Mouse (Mus musculus): ENCODE results near the gene Ccdc9b. TPM values are rescaled to one million over a fixed set of nuclear protein-coding genes. Genes with fewer than 3 reads are reported as not detected.

Gene Ccdc9b
- polyA plus RNA-seq, 1 experiment, result 9.3 TPM

DNA sequence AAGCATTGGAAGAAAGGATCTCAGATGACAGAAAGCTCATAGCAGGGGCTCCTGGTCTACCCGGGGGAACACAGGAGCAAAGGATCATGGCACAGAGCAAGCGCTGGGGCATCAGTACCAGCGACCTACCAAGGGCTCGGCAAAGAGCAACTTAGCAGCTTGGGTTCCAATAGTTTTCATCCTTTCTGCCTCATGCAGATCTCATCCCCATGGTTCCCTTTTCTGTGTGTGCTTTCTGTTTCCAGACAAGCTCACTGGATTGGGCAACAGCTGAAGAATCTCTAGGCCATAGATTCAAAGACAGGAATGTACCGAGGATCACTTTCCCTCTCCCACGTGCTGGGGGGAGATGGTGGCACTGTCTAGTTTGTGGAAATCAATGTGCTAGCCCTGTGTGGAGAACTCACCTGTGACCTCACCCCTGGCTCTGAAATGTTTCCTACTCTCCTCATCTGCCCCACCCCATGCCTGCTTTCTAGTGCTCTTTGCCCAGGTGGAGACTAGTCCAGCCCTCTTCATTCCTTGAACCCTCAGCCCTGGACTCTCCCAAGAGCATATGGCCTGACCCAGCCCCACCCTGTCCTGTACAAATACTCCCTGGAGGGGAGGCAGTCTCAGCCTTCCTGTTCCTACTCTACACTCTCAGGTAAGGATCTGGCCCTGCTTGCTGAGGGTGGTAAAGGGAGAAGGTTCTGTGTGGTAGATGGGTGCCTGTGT lies 9.9 kb upstream of the Ccdc9b start, which contains the start of gene Phgr1:
Phgr1 (plus strand) TSS at position 612 of the 717 bp plus-strand sequence.
- no peak within 1 kb of the TSS for H3ac ChIP-seq (ENCODE audit: control insufficient read depth, insufficient read length, low read depth)
- TF ChIP-seq MYOD1 (IDR thresholded peaks at IDR 0.05; ENCODE audit: control insufficient read depth, insufficient read length, low read depth), result no peak
- TF ChIP-seq CTCF (IDR thresholded peaks at IDR 0.05; ENCODE audit: control insufficient read depth, insufficient read depth, insufficient read length), result no peak
- no peak for TF ChIP-seq CEBPB (IDR thresholded peaks at IDR 0.05; ENCODE audit: low read depth)
- no peak for TF ChIP-seq MYOG (IDR thresholded peaks at IDR 0.05; ENCODE audit: control insufficient read depth, extremely low read depth, insufficient read length)
- TF ChIP-seq USF1 (IDR thresholded peaks at IDR 0.05; ENCODE audit: low read depth), result no peak

DNA sequence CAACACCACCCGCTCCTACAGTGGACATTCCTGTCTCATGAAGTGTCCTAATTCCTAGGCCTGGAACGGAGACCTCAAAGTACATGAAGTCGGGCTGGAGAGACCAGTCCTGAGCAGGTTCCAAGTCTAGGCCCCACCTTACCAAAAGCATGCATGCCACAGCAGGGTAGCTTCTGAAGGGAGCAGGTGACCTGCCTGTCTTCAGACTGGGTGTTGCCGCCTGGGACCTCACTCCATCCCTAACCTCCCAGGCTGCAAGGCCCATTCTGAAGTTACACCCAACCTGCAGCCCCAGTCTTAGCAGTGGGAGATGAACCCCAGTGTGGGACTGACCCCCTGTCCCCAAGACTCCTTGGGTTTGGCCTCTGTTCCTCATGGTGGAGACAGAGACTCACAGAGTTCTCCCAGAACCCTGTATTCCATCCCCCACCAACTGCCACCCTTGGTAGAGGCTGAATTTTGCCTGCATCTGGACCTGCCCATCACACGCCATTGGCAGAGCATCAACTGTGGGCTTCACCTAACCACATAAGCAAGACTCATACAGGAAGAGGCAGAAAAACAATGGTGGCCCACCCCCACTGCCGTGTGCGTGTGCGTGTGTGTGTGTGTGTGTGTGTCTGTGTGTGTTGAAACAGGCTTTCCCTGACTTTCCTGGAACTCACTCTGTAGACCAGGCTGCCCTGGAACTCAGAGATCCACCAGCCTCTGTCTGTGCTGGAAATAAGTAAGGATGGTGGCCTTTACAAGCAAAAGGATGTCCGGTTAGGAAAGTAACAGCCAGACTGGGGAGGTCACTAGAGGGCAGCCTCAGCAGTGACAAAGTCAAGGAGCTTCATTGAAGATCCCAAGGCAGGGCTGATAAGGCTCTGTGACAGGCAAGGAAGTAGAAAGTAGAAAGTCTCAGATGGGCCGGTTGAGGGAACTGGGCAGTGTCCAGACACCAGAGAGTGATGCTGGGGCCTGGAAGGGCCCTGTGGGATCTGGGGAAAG lies 3.9 kb upstream of the Ccdc9b start:
- TF ChIP-seq MYOD1 (IDR thresholded peaks at IDR 0.05; ENCODE audit: control insufficient read depth, insufficient read length, low read depth), result peak; percentile 98
- TF ChIP-seq CTCF (IDR thresholded peaks at IDR 0.05; ENCODE audit: control insufficient read depth, insufficient read depth, insufficient read length), result no peak
- Histone ChIP-seq H3ac (ENCODE audit: control insufficient read depth, insufficient read length, low read depth) (no peak overlapping the region), H3K36me3 (ENCODE audit: control insufficient read depth, insufficient read depth) (no peaks in the 10 kb centered on the region), H3K4me3 (ENCODE audit: insufficient read depth, poor library complexity, severe bottlenecking) (no peak overlapping the region), H3K79me3 (ENCODE audit: low read depth) (peaks cover 2% of the 10 kb centered on the region), H3K79me2 (ENCODE audit: control insufficient read depth, insufficient read depth) (peaks cover 13% of the 10 kb centered on the region), H3K27me3 (ENCODE audit: control insufficient read depth, insufficient read depth, insufficient read length) (no peaks in the 10 kb centered on the region)

More for the DNA sequence above, 9.9 kb upstream of the Ccdc9b start, which contains the start of gene Phgr1:
- Histone ChIP-seq H3K4me3 (ENCODE audit: insufficient read depth, poor library complexity, severe bottlenecking) (no peak within 1 kb of the TSS), H3K79me3 (ENCODE audit: low read depth) (no peaks in the 10 kb centered on the region), H3K27me3 (ENCODE audit: control insufficient read depth, insufficient read depth, insufficient read length) (no peaks in the 10 kb centered on the region), H3K79me2 (ENCODE audit: control insufficient read depth, insufficient read depth) (no peaks in the 10 kb centered on the region), H3K36me3 (ENCODE audit: control insufficient read depth, insufficient read depth) (no peaks in the 10 kb centered on the region)

DNA sequence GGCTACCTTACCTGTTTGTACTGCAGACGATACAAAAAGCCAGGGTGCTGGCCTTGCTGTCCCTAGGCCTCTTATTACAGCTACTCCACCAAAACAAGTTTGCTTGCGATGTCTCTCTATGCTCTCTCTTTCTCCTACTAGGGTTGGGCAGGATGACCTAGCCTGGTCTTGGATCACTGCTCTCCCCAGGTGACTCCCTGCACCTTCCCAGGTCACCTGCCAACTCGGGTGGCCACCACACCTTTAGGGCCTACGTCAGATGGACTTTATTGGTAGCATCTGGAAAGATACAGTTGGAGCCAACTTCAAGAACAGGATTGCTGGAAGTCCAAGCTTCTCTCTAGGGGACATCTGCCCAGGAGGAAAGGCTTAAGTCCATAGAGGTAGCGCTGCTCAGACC lies 2.4 kb upstream of the Ccdc9b start:
- H3K36me3 ChIP-seq (ENCODE audit: control insufficient read depth, insufficient read depth), result peaks cover 8% of the 10 kb centered on the region
- no peak overlapping the region for H3ac ChIP-seq (ENCODE audit: control insufficient read depth, insufficient read length, low read depth)
- H3K79me3 ChIP-seq (ENCODE audit: low read depth), result peaks cover 8% of the 10 kb centered on the region
- peaks cover 27% of the 10 kb centered on the region for H3K79me2 ChIP-seq (ENCODE audit: control insufficient read depth, insufficient read depth)
- no peaks in the 10 kb centered on the region for H3K27me3 ChIP-seq (ENCODE audit: control insufficient read depth, insufficient read depth, insufficient read length)
- H3K4me3 ChIP-seq (ENCODE audit: insufficient read depth, poor library complexity, severe bottlenecking), result no peak overlapping the region
- TF ChIP-seq MYOG (IDR thresholded peaks at IDR 0.05; ENCODE audit: control insufficient read depth, extremely low read depth, insufficient read length) (no peak), CEBPB (IDR thresholded peaks at IDR 0.05; ENCODE audit: low read depth) (no peak), FOSL1 (IDR thresholded peaks at IDR 0.05; ENCODE audit: insufficient read depth, low read length, poor library complexity, severe bottlenecking) (no peak), MAX (IDR thresholded peaks at IDR 0.05) (no peak), CTCF (IDR thresholded peaks at IDR 0.05; ENCODE audit: control insufficient read depth, insufficient read depth, insufficient read length) (no peak), USF1 (IDR thresholded peaks at IDR 0.05; ENCODE audit: low read depth) (no peak), MYOD1 (IDR thresholded peaks at IDR 0.05; ENCODE audit: control insufficient read depth, insufficient read length, low read depth) (no peak)

DNA sequence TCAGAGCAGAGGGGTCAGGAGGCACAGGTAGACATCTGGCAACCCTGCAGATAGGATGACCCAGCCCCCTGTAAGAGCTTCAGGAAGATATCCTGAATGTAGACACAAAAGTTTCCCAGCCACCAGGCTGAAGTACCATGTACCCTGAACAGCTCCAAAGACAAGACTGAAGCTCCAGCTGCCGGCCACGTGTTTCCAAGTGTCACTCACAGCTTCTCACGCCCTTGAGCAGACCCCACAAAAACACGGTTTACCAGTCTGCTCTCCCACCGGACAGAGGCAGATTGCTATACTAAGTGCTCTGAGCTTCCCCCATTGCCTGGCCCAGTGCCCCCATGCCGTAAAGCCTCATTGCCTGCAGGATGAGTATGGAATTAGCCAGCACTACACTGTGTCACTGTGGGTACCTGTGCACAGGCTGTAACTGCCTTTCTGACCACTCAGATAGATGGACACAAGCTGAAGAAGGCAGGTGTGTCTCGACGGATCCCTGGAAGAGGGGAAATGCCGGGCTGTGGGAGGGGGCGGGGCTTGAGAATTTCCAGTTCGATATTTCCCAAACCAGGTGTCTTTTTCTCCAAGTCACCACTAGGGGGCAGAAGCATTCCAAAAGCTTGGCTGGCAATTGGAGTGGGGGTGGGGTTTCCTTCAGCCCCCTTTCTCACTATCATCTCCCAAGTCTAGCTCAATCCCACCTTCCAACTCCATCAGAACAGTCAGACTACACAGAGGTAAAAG lies 1.8 kb upstream of the Ccdc9b start:
- Histone ChIP-seq H3K79me3 (ENCODE audit: low read depth) (peaks cover 10% of the 10 kb centered on the region), H3ac (ENCODE audit: control insufficient read depth, insufficient read length, low read depth) (no peak overlapping the region), H3K36me3 (ENCODE audit: control insufficient read depth, insufficient read depth) (peaks cover 14% of the 10 kb centered on the region), H3K4me3 (ENCODE audit: insufficient read depth, poor library complexity, severe bottlenecking) (no peak overlapping the region), H3K27me3 (ENCODE audit: control insufficient read depth, insufficient read depth, insufficient read length) (no peaks in the 10 kb centered on the region), H3K79me2 (ENCODE audit: control insufficient read depth, insufficient read depth) (peaks cover 33% of the 10 kb centered on the region)
- no peak for TF ChIP-seq USF1 (IDR thresholded peaks at IDR 0.05; ENCODE audit: low read depth)
- TF ChIP-seq MAX (IDR thresholded peaks at IDR 0.05), result no peak
- peak; percentile 11 for TF ChIP-seq CTCF (IDR thresholded peaks at IDR 0.05; ENCODE audit: control insufficient read depth, insufficient read depth, insufficient read length)
- TF ChIP-seq MYOG (IDR thresholded peaks at IDR 0.05; ENCODE audit: control insufficient read depth, extremely low read depth, insufficient read length), result no peak

DNA sequence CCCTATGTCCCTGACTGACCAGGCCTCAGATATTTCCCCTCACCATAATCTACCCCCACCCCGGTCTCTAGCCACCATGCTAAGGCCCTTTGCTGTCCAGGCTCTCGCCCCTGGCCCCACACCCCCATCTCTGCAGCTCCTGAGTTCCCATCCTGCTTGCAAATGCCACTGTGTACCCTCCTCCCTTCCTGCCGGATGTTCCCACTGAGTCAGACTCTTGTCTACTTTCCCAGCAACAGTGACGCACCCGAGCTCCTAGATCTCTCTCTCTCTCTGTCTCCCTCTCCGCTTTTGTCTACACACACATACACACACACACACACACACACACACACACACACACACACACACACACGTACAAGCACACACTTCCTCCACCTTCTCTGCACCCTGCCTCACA lies 1.0 kb upstream of the Ccdc9b start:
- peaks cover 21% of the 10 kb centered on the region for H3K36me3 ChIP-seq (ENCODE audit: control insufficient read depth, insufficient read depth)
- peaks cover 41% of the 10 kb centered on the region for H3K79me2 ChIP-seq (ENCODE audit: control insufficient read depth, insufficient read depth)
- peaks cover 10% of the 10 kb centered on the region for H3K79me3 ChIP-seq (ENCODE audit: low read depth)
- TF ChIP-seq FOSL1 (IDR thresholded peaks at IDR 0.05; ENCODE audit: insufficient read depth, low read length, poor library complexity, severe bottlenecking) (peak; percentile 53), MYOD1 (IDR thresholded peaks at IDR 0.05; ENCODE audit: control insufficient read depth, insufficient read length, low read depth) (no peak), CTCF (IDR thresholded peaks at IDR 0.05; ENCODE audit: control insufficient read depth, insufficient read depth, insufficient read length) (no peak), USF1 (IDR thresholded peaks at IDR 0.05; ENCODE audit: low read depth) (no peak), MYOG (IDR thresholded peaks at IDR 0.05; ENCODE audit: control insufficient read depth, extremely low read depth, insufficient read length) (no peak), MAX (IDR thresholded peaks at IDR 0.05) (no peak)
- no peak overlapping the region for H3K4me3 ChIP-seq (ENCODE audit: insufficient read depth, poor library complexity, severe bottlenecking)
- peak overlapping the region; percentile 21 for H3ac ChIP-seq (ENCODE audit: control insufficient read depth, insufficient read length, low read depth)
- H3K27me3 ChIP-seq (ENCODE audit: control insufficient read depth, insufficient read depth, insufficient read length), result no peaks in the 10 kb centered on the region
